Mouse (Mus musculus) effector memory CD4-positive, alpha-beta T cell, adult 5 months (primary cell): ENCODE data around the gene Pef1. TPM values are rescaled to one million over a fixed set of nuclear protein-coding genes. Genes with fewer than 3 reads are reported as not detected.

Source experiments
- polyA plus RNA-seq: library from polyadenylated mRNA; unstranded; fragments of 100-300 nt; shearing (Covaris generic); gene quantifications from one replicate; pipeline ENCODE4 v1.2.1, GENCODE M21; 2017

Pef1 gene
- polyA plus RNA-seq, result 41.5 TPM

DNA sequence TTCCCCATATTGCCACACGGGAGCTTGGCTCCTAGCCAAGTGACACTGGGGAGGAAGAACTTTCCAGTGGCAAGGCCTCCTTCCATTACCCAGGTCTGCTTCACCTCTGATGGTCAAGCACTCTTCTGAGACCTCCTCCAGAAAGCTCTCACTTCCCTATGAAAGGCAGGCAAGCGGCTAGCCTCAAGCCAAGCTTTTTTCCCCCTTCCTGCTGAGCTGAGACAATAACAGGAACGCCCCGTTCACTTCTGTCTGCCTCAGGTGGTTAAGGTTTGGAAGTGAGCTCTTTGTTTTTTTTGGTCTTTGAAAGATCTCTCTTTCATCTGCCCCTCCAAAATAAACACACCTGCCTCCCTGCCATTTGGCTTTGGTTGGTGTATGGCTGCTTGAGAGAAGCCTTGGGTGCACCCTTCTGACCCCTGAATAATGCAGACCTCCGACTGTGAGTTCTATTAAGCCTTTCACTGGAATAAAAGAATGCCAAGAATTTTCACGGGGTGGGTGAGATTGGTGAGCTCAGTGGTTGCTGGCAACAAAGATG, at the start of gene Pef1:
Gene Pef1, plus strand, starts transcription at position 448 of the 541 bp plus-strand sequence.

DNA sequence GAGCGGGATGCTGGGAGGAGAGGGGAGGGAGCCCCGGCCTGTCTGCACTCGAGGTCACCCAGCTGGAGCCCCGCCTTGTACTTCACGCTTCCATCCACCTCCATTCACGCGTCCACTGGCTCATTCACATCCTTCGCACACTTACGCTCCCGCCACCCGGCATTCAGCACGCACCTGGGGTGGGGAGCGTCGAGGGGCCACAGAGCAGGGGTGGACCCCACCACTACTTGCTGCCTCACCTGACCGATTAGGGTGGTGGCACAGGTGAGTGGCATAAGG, 36.8 kb downstream of the Pef1 start, which contains the start of gene Hcrtr1:
Gene Hcrtr1, minus strand, starts transcription at position 146 of the 279 bp plus-strand sequence.

GRCm38 (mm10) chr4:130175072-130175711, 72.8 kb downstream of the Pef1 start, which contains the start of gene Tinagl1:
Gene Tinagl1, minus strand, starts transcription at chr4:130175122.

Other genes with a start within 250 kb of the Pef1 start
- not detected for gene Spocd1, start 173.3 kb upstream of the Pef1 start, polyA plus RNA-seq
- gene Adgrb2, start 117.7 kb upstream of the Pef1 start, polyA plus RNA-seq, result not detected
- 0.50 TPM for gene Col16a1, start 54.7 kb upstream of the Pef1 start, polyA plus RNA-seq
- gene Hcrtr1, start 36.8 kb downstream of the Pef1 start, polyA plus RNA-seq, result not detected
- gene Tinagl1, start 72.6 kb downstream of the Pef1 start, polyA plus RNA-seq, result not detected
- not detected for gene Gm853, start 119.8 kb downstream of the Pef1 start, polyA plus RNA-seq
- gene Serinc2, start 176.6 kb downstream of the Pef1 start, polyA plus RNA-seq, result not detected
- not detected for gene Fabp3, start 206.0 kb downstream of the Pef1 start, polyA plus RNA-seq
- gene Gm10570, start 206.1 kb downstream of the Pef1 start, polyA plus RNA-seq, result not detected